Mouse (Mus musculus) monocyte, adult 2 months (primary cell): Measurements from ENCODE around the gene Nploc4.

ENCODE experiments used
- DNase-seq, 2 experiments: peaks; one replicate each; pipeline ENCODE4 v3.0.0; 2022; ENCODE audit warnings: low spot score in 2 of 2, low read depth in 1 of 2

Gene Nploc4

GRCm38 (mm10) chr11:120378611-120379540 lies 58.6 kb downstream of the Nploc4 start, which contains the start of gene Faap100:
Faap100 (minus strand) TSS chr11:120378764.
- peak; percentile 64 to 82 for DNase-seq

- no peak for DNase-seq
Observed at GRCm38 (mm10) chr11:120378031-120378610, 59.4 kb downstream of the Nploc4 start.

- DNase-seq = no peak
Observed at GRCm38 (mm10) chr11:120377337-120377736, 60.2 kb downstream of the Nploc4 start.

- no peak for DNase-seq
Observed at GRCm38 (mm10) chr11:120376302-120377160, 61.0 kb downstream of the Nploc4 start.

- DNase-seq = no peak
Observed at GRCm38 (mm10) chr11:120375324-120375723, 62.2 kb downstream of the Nploc4 start.

DNA sequence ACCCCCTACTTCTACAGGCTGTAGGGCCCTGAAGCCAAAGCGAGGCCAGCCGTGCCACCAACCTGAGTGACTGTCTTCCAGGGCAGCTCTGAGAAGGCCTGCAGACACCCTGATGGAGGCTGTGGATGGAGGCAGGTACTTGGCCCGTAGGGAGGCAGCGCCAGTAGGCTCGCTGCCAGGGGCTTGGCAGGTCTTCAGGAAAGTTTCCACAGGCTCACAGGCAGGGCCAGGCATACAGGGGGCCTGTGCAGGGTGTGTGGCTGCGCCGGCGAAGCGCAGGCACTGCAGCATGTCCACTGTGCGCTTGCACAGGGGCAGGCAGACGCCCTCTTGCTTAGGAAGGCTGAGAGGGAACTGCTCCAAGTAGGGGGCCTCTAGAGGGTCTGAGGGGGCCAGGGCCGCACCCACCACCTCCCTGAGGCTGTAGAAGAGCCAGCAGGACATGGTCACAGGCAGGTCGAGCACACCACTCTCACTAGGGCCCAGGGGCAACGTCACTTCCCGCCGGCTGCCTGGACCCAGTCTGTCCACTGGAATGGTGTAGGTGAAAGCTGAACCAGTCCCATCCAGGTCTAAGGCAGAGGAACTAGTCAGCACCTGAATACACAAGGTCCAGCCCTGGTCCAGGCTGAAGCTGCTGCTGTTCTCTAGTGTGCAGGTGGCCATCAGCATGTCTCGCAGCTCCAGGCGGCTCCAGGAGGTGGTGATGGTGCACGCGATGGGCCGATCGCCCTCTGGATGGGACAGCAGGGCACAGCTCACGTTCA lies 63.5 kb downstream of the Nploc4 start:
- no peak for DNase-seq

GRCm38 (mm10) chr11:120373025-120373424 lies 64.5 kb downstream of the Nploc4 start:
- no peak for DNase-seq

- DNase-seq = peak in 1 of 2 experiments; percentile 54
Observed at GRCm38 (mm10) chr11:120369656-120370055, 67.9 kb downstream of the Nploc4 start.

DNA sequence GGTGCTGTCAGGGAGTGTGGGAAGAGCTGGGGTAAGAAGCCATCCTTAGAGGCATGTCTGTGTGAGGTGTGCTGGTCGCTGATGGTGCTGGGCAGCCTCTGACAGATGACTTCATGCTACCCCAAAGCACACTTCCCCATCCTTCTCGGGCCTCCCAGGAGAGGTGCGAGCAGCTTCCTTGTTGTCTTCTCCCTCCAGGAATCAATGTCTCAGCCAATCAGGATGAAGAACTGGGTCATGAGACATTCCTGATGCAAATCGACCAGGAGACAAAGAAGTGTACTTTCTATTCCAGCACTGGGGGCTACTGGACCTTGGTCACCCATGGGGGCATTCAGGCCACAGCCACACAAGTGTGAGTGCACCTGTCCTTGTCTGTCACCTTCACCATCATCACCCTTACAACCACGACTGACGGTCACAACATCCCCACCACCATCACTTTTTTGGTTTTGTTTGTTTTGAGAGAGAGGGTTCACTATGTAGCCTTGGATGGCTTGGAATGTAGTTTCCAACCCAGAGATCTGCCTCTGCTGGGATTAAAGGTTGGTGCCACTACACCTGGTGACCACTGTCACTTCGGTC lies 71.0 kb downstream of the Nploc4 start:
- no peak for DNase-seq

DNA sequence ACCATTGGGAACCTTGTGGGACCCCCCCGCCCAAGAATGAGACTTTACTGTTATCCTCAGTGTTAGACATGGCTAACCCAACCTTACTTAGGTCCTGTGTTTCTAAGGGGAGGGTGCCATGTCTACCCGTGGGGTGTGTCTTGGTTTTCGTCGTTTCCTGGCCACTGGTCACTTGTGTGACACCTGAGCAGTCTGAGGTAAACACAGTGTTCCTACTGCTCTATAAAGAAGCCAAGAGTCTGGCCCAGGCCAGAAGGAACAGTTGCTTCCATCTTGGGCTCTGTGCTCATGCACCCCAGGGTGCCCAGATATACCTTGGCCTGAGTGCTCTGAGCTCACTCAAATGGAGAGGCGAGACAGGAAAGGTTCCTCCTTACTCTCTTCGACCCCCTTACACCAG lies 74.6 kb downstream of the Nploc4 start:
- DNase-seq = no peak

DNA sequence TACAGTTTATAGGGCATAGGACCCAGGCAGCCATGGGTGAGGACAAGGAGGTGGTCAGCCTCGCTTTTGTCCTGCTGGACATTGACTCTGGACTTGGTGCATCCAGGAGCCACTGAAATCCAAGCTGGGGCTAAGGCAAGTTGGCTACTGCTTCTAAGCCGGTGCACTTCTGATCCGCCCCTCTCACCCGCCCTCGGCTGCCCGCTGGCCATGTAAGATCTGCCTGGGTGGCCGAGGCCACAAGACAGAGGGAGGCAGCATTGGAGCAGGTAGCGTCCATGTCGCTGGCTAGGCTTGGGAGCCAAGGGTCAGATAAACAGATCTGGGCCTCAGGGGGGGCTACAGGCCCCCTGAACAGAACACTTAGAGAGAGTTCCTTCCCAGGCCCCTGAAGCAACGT lies 76.2 kb downstream of the Nploc4 start, which contains the start of gene Fscn2:
TSS of gene Fscn2 (plus strand) at position 240 of the 400 bp plus-strand sequence.
- DNase-seq = no peak

GRCm38 (mm10) chr11:120360755-120361154 lies 76.8 kb downstream of the Nploc4 start:
- no peak for DNase-seq

GRCm38 (mm10) chr11:120360062-120360461 lies 77.4 kb downstream of the Nploc4 start:
- DNase-seq = no peak

DNA sequence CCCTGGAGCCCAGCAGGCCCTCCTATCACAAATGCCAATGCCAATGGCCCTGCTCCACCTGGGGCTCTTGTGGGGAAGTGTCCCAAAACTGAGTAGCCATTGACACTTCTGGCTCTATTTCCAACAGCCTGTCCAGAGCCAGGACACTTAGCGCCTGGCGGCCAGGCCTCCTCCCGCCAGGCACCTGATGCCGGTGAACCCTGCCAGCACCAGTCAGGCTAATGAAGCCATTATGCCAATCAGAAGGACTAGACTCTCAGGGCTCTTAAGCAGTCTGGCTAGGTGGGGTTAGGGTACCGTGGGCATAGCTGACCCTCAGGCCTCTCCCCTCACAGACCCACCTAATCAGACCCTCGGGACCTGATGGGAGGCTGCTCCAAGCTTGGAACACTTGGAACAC lies 78.1 kb downstream of the Nploc4 start:
- DNase-seq = no peak

GRCm38 (mm10) chr11:120357791-120358401 lies 79.6 kb downstream of the Nploc4 start:
- DNase-seq = no peak

DNA sequence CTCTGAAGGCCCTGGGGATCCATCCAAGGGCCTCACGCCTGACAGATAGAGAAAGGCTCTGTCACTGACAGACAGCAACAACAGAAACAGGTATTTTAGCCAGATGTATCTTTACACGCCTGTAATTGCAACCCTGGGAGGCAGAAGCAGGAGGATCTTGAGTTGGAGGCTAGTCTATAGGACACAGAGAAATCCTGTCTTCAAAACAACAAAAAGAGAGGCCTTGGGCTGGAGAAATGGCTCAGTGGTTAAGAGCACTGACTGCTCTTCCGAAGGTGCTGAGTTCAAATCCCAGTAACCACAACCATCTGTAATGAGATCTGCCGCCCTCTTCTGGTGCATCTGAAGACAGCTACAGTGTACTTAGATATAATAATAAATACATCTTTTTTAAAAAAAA lies 80.6 kb downstream of the Nploc4 start:
- no peak for DNase-seq

GRCm38 (mm10) chr11:120356319-120356840 lies 81.1 kb downstream of the Nploc4 start:
- no peak for DNase-seq

GRCm38 (mm10) chr11:120355277-120356039 lies 82.0 kb downstream of the Nploc4 start:
- DNase-seq = no peak
